Mouse (Mus musculus): ENCODE results near the gene Actl10. TPM values are rescaled to one million over a fixed set of nuclear protein-coding genes. Genes with fewer than 3 reads are reported as not detected.

The Actl10 gene
- polyA plus RNA-seq, 1 experiment from 2014 or later = 0.69 TPM

DNA sequence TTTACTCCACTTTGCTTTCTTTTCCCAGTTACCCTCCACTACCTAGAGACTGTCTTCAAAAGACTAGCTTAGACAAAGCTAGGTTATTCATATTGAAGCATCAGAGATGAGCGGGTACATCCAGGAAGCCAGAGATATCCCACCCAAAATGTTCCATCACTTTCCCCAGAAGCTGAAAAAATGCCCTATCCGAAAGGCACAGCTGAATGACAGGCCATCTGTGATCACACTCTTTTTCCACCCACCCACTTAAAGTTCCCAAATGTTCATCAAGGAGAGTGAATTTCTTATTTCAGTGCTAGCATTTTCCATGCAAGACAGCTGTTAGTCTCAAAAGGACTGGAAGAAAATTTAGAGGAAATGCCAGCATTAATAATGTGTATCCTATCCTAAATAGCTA, 26.3 kb upstream of the Actl10 start:
- H3K9ac ChIP-seq (ENCODE audit: low read depth, low read length) = no peak overlapping the region
- 95% methylated on average over 2 of the region's 2 CpGs for WGBS
- H3K4me3 ChIP-seq (ENCODE audit: low read depth, low read length) = no peak overlapping the region
- no peak overlapping the region for H3K4me2 ChIP-seq (replicated peaks; ENCODE audit: low read depth, low read length)
- ATAC-seq (ENCODE audit: low FRiP score) (no peak), DNase-seq (ENCODE audit: low spot score) (no peak)
- H3K27me3 ChIP-seq (ENCODE audit: control insufficient read depth, insufficient read depth, low read length) = no peaks in the 10 kb centered on the region
- H3K4me1 ChIP-seq (replicated peaks; ENCODE audit: control insufficient read depth, insufficient read depth, low read length) = no peaks in the 10 kb centered on the region
- no peaks in the 10 kb centered on the region for H3K9me3 ChIP-seq (ENCODE audit: control insufficient read depth, low read length)
- no peak overlapping the region for H3K27ac ChIP-seq (ENCODE audit: low read depth, low read length)
- H3K36me3 ChIP-seq (ENCODE audit: control insufficient read depth, insufficient read depth, low read length) = 0 out of 2 replicates have a peak, but pooled peaks cover 7% of the 10 kb centered on the region

DNA sequence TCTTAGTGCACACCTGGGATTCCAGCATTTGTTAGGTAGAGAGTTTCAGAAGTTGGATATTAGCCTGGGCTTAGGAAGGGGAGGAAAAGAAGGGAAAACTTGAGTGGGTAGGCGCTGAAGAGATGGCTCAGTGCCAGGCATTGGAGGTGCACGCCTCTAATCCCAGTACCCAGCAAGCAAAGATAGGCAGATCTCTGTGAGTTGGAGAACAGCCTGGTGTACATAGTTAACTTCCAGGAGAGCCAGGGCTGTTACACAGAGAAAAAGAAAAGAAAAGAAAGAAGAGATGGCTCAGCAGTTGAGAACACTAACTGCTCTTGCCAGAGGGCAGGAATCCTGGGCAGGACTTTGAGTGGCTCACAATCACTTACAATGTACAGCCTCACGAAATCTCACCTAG, 25.0 kb upstream of the Actl10 start:
- no peak for DNase-seq (ENCODE audit: low spot score)
- 89% methylated on average over 3 of the region's 3 CpGs for WGBS
- Histone ChIP-seq H3K36me3 (ENCODE audit: control insufficient read depth, insufficient read depth, low read length) (0 out of 2 replicates have a peak, but pooled peaks cover 7% of the 10 kb centered on the region), H3K4me1 (replicated peaks; ENCODE audit: control insufficient read depth, insufficient read depth, low read length) (no peaks in the 10 kb centered on the region), H3K27me3 (ENCODE audit: control insufficient read depth, insufficient read depth, low read length) (no peaks in the 10 kb centered on the region), H3K27ac (ENCODE audit: low read depth, low read length) (no peak overlapping the region), H3K4me3 (ENCODE audit: low read depth, low read length) (no peak overlapping the region), H3K9me3 (ENCODE audit: control insufficient read depth, low read length) (no peaks in the 10 kb centered on the region), H3K9ac (ENCODE audit: low read depth, low read length) (no peak overlapping the region), H3K4me2 (replicated peaks; ENCODE audit: low read depth, low read length) (no peak overlapping the region)
- no peak for ATAC-seq (ENCODE audit: low FRiP score)

DNA sequence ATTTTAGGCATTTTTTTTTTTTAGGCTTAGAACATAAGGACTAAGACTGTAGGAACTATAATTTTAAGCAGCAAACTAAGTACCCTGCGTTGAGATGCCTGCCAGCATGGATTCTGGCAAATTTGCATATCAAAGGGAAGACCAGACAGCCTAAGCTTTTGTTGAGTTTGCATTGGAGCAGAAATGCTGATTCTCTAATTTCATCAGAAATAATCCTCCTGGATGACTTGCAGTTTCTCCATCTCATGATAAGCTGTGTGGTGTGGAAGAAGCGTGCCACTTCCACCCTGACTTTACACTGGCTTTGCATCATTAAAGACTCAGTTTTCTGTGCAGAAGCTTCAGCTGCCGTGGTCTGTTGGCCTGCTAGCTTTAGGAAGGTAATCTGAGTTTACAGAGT, 18.7 kb upstream of the Actl10 start:
- Histone ChIP-seq H3K27ac (ENCODE audit: low read depth, low read length) (no peak overlapping the region), H3K4me2 (replicated peaks; ENCODE audit: low read depth, low read length) (no peak overlapping the region), H3K9ac (ENCODE audit: low read depth, low read length) (no peak overlapping the region), H3K4me1 (replicated peaks; ENCODE audit: control insufficient read depth, insufficient read depth, low read length) (no peaks in the 10 kb centered on the region), H3K36me3 (ENCODE audit: control insufficient read depth, insufficient read depth, low read length) (peaks cover 11% of the 10 kb centered on the region), H3K9me3 (ENCODE audit: control insufficient read depth, low read length) (no peaks in the 10 kb centered on the region), H3K4me3 (ENCODE audit: low read depth, low read length) (no peak overlapping the region), H3K27me3 (ENCODE audit: control insufficient read depth, insufficient read depth, low read length) (no peaks in the 10 kb centered on the region)
- WGBS = 55% methylated on average over 3 of the region's 3 CpGs
- no peak for DNase-seq (ENCODE audit: low spot score)
- ATAC-seq (ENCODE audit: low FRiP score) = no peak

DNA sequence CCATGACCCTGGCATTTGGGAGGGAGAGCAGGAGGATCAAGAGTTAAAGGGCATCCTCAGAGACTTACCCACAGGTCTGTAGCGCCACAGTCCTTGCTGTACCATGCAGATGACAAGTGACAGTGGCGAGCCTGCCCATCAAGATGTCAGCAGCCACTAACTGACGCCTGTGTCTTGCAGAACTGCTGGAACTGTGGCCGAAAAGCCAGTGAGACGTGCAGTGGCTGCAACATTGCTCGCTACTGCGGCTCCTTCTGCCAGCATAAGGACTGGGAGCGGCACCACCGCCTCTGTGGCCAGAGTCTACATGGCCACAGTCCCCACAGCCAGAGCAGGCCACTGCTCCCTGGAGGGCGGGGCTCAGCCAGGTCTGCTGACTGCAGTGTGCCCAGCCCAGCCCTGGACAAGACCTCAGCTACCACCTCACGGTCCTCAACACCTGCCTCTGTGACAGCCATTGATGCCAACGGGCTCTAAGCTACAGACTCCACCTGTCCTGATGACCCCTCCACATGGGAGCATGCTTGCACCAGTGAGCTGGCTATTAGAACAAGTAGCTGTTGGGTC, 16.8 kb upstream of the Actl10 start:
- Histone ChIP-seq H3K27me3 (ENCODE audit: control insufficient read depth, insufficient read depth, low read length) (no peaks in the 10 kb centered on the region), H3K4me3 (ENCODE audit: low read depth, low read length) (no peak overlapping the region), H3K9me3 (ENCODE audit: control insufficient read depth, low read length) (no peaks in the 10 kb centered on the region), H3K4me2 (replicated peaks; ENCODE audit: low read depth, low read length) (no peak overlapping the region), H3K36me3 (ENCODE audit: control insufficient read depth, insufficient read depth, low read length) (peaks cover 8% of the 10 kb centered on the region), H3K9ac (ENCODE audit: low read depth, low read length) (no peak overlapping the region), H3K27ac (ENCODE audit: low read depth, low read length) (no peak overlapping the region), H3K4me1 (replicated peaks; ENCODE audit: control insufficient read depth, insufficient read depth, low read length) (no peaks in the 10 kb centered on the region)
- ATAC-seq (ENCODE audit: low FRiP score) = no peak
- no peak for DNase-seq (ENCODE audit: low spot score)
- 96% methylated on average over 12 of the region's 12 CpGs for WGBS

DNA sequence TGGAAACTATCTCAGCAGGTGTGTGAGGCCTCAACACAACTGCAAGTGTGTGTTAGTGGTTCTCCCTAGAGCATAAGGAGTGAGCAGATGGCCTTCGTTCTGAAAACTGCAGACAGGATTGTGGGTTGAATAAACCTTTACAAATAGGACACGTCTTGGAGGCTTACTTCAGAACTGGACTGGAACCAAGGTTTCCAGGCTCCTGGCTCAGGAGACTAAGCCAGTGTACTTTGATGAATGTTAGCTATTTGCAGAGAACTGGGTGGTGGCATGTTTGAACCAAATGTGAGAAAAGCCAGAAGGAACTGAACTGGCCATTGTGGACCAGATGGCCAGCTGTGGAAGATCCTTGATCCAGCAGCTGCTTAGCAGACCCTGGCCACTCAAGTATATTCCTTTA, 13.3 kb upstream of the Actl10 start:
- Histone ChIP-seq H3K27ac (ENCODE audit: low read depth, low read length) (peak overlapping the region; percentile 24; the same call in 1 of the 2 replicates), H3K9me3 (ENCODE audit: control insufficient read depth, low read length) (no peaks in the 10 kb centered on the region), H3K27me3 (ENCODE audit: control insufficient read depth, insufficient read depth, low read length) (no peaks in the 10 kb centered on the region), H3K4me2 (replicated peaks; ENCODE audit: low read depth, low read length) (no peak overlapping the region), H3K9ac (ENCODE audit: low read depth, low read length) (no peak overlapping the region), H3K4me3 (ENCODE audit: low read depth, low read length) (no peak overlapping the region), H3K4me1 (replicated peaks; ENCODE audit: control insufficient read depth, insufficient read depth, low read length) (no peaks in the 10 kb centered on the region), H3K36me3 (ENCODE audit: control insufficient read depth, insufficient read depth, low read length) (peaks cover 8% of the 10 kb centered on the region)
- no peak for DNase-seq (ENCODE audit: low spot score)
- no peak for ATAC-seq (ENCODE audit: low FRiP score)
- 70% methylated on average over 2 of the region's 2 CpGs for WGBS

DNA sequence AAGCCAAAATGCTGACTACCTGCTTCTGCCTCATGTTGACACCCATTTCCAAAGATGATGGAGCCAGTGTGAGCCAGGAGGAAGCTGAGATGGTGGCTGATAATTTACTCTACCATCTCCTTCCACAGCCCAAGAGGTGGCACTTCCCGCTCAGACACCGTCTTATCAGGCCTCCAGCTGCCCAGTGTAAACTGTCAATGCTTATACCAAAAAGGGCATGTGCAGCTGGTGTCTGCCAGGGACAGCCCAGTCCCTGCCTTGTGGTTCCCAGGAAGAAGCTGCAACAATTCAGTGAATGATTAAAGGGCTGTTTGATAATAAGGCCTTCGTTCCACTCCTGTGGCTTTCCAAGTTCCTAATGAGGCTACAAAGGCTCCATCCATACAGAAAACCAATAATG, 12.9 kb upstream of the Actl10 start:
- peak overlapping the region; percentile 24; the same call in 1 of the 2 replicates for H3K27ac ChIP-seq (ENCODE audit: low read depth, low read length)
- H3K4me2 ChIP-seq (replicated peaks; ENCODE audit: low read depth, low read length) = no peak overlapping the region
- H3K4me1 ChIP-seq (replicated peaks; ENCODE audit: control insufficient read depth, insufficient read depth, low read length) = no peaks in the 10 kb centered on the region
- H3K9ac ChIP-seq (ENCODE audit: low read depth, low read length) = no peak overlapping the region
- H3K9me3 ChIP-seq (ENCODE audit: control insufficient read depth, low read length) = no peaks in the 10 kb centered on the region
- H3K36me3 ChIP-seq (ENCODE audit: control insufficient read depth, insufficient read depth, low read length) = peaks cover 8% of the 10 kb centered on the region
- no peaks in the 10 kb centered on the region for H3K27me3 ChIP-seq (ENCODE audit: control insufficient read depth, insufficient read depth, low read length)
- no peak overlapping the region for H3K4me3 ChIP-seq (ENCODE audit: low read depth, low read length)
- 0 out of 2 replicates have a peak, but pooled peaks have one; percentile 43 for ATAC-seq (ENCODE audit: low FRiP score)
- DNase-seq (ENCODE audit: low spot score) = no peak
- 62% methylated on average over 3 of the region's 3 CpGs for WGBS

DNA sequence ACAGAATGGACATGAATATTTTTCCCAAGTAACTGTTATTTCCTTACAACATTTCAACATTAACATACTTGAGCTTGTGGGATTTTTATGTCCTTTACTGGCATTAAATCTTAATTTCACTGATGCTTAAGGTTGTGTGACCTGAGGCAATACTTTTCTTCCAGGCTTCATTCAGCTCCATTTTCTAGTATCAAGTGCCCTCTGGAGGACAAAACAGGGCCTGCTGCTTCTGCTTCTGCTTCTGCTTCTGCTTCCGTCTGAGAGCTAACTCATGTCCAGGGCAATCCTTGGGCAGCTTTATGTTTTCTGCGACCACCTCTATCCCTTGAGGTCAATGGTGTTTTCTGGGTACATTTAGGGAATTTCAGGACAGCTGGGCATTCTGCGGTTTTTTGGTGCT, 11.9 kb upstream of the Actl10 start:
- no peak for ATAC-seq (ENCODE audit: low FRiP score)
- H3K9me3 ChIP-seq (ENCODE audit: control insufficient read depth, low read length) = no peaks in the 10 kb centered on the region
- DNase-seq (ENCODE audit: low spot score) = peak; percentile 49

DNA sequence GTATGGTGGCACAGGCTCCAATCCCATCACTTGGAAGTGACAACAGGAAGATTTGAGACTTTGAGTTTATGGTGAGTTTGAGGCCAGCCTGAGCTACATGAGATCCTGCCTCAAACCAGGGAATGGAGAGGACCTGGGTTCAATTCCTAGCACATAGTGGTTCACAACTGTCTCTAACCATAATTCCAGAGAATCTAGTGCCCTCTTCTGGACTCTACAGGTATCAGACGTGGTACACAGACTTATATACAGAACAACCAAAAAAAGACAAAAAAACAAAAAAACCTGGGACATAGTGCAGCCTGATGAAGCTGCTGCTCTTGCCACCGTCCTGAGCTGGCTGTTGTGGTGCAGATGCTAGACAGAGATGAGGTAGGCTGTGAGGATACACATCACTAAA, 9.9 kb upstream of the Actl10 start:
- Histone ChIP-seq H3K4me3 (ENCODE audit: low read depth, low read length) (no peak overlapping the region), H3K4me2 (replicated peaks; ENCODE audit: low read depth, low read length) (no peak overlapping the region), H3K27me3 (ENCODE audit: control insufficient read depth, insufficient read depth, low read length) (no peaks in the 10 kb centered on the region), H3K9ac (ENCODE audit: low read depth, low read length) (no peak overlapping the region), H3K4me1 (replicated peaks; ENCODE audit: control insufficient read depth, insufficient read depth, low read length) (no peaks in the 10 kb centered on the region), H3K36me3 (ENCODE audit: control insufficient read depth, insufficient read depth, low read length) (no peaks in the 10 kb centered on the region), H3K27ac (ENCODE audit: low read depth, low read length) (no peak overlapping the region), H3K9me3 (ENCODE audit: control insufficient read depth, low read length) (no peaks in the 10 kb centered on the region)
- ATAC-seq (ENCODE audit: low FRiP score) (no peak), DNase-seq (ENCODE audit: low spot score) (no peak)
- WGBS = 86% methylated on average over 2 of the region's 2 CpGs

More for the DNA sequence above, 11.9 kb upstream of the Actl10 start:
- peaks cover 6% of the 10 kb centered on the region for H3K36me3 ChIP-seq (ENCODE audit: control insufficient read depth, insufficient read depth, low read length)
- WGBS = 80% methylated on average over 3 of the region's 3 CpGs
- no peak overlapping the region for H3K9ac ChIP-seq (ENCODE audit: low read depth, low read length)
- H3K4me3 ChIP-seq (ENCODE audit: low read depth, low read length) = no peak overlapping the region
- no peaks in the 10 kb centered on the region for H3K4me1 ChIP-seq (replicated peaks; ENCODE audit: control insufficient read depth, insufficient read depth, low read length)
- H3K4me2 ChIP-seq (replicated peaks; ENCODE audit: low read depth, low read length) = no peak overlapping the region
- no peak overlapping the region for H3K27ac ChIP-seq (ENCODE audit: low read depth, low read length)
- no peaks in the 10 kb centered on the region for H3K27me3 ChIP-seq (ENCODE audit: control insufficient read depth, insufficient read depth, low read length)

DNA sequence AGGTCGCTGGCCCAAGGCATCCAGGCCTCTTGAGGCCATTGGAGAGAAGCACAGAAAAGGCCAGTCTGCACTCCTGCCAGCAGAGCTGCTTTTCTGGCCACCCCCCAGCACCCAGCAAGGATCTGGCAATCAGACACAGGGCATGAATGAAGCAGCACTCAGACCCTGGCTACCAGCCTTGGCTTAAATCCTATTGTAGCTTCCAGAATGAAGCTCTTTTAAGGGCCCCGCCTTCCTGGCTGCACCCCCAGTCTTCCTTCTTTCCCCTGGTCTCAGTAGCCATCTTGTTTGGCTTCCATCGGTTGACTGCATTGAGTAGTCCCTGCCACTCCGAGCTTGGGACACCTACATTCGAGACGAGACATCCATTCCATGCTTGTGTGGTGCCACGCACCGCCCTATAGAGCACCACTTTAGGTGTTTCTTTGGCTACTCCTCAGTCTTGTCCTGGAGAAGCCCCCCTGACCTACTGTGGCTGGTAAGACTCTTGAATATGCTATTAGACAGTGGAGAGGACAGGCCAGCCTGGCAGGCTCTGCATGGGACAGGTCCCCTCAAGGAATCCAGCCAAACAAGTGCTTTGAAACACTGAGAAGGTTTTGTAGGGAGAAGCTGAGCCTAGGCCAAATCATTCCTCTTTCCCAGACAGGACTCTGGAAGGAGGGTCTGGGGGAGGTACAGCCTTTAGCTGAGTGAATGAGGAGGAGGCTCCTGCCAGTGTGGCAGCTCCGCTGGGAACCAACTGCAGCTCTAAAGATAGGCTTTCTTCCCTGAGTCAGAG, 7.8 kb upstream of the Actl10 start:
- H3K27me3 ChIP-seq (ENCODE audit: control insufficient read depth, insufficient read depth, low read length) = no peaks in the 10 kb centered on the region
- H3K4me3 ChIP-seq (ENCODE audit: low read depth, low read length) = no peak overlapping the region
- no peak overlapping the region for H3K9ac ChIP-seq (ENCODE audit: low read depth, low read length)
- no peaks in the 10 kb centered on the region for H3K9me3 ChIP-seq (ENCODE audit: control insufficient read depth, low read length)
- no peaks in the 10 kb centered on the region for H3K36me3 ChIP-seq (ENCODE audit: control insufficient read depth, insufficient read depth, low read length)
- no peaks in the 10 kb centered on the region for H3K4me1 ChIP-seq (replicated peaks; ENCODE audit: control insufficient read depth, insufficient read depth, low read length)
- DNase-seq (ENCODE audit: low spot score) (no peak), ATAC-seq (ENCODE audit: low FRiP score) (no peak)
- WGBS = 89% methylated on average over 9 of the region's 9 CpGs
- H3K4me2 ChIP-seq (replicated peaks; ENCODE audit: low read depth, low read length) = no peak overlapping the region
- no peak overlapping the region for H3K27ac ChIP-seq (ENCODE audit: low read depth, low read length)
